Mouse (Mus musculus) C2C12 (cell line): Measurements from ENCODE around the gene Serpine3.

Experiments
- CEBPB ChIP-seq: IDR thresholded peaks from one replicate; pipeline ENCODE4 v1.6.1; 2011; ENCODE audit warnings: low read depth, mild to moderate bottlenecking, control low read depth, moderate library complexity
- CTCF ChIP-seq: IDR thresholded peaks from one replicate; pipeline ENCODE4 v1.5.1; 2011; ENCODE audit not compliant: control insufficient read depth, insufficient read depth, insufficient read length
- MYOD1 ChIP-seq: IDR thresholded peaks from one replicate; pipeline ENCODE4 v1.6.1; 2011; ENCODE audit warnings: low read depth; ENCODE audit not compliant: control insufficient read depth, insufficient read length

- TF ChIP-seq CTCF (no peak), CEBPB (no peak), MYOD1 (no peak)
Measured at GRCm38 (mm10) chr14:62731902-62732301, 68.4 kb downstream of the Serpine3 start.
